Mouse (Mus musculus): ENCODE measurements around the gene Mgl2. TPM values are rescaled to one million over a fixed set of nuclear protein-coding genes. Genes with fewer than 3 reads are reported as not detected.

The Mgl2 gene
- polyA plus RNA-seq, 1 experiment = 1.8 TPM

DNA sequence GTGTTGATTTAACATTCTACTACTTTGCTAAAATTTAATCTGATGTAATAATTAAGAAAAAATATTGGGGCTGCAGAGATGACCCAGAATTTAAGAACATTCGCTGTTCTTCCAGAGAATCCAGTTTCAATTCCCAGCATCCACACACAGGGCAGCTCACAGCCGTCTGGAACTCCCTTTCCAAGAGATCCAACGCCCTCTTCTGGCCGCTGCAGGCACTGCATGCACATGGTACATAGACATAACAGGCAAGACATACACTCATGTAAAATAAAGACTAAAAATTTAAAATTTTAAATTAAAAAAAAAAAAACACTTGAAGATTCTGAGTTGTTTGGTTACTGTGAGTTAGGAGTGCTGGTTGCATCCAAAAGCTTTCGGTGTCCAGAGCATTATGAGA, 42.2 kb downstream of the Mgl2 start:
- H3K79me2 ChIP-seq (ENCODE audit: control insufficient read depth, insufficient read depth) = no peaks in the 10 kb centered on the region
- H3K27me3 ChIP-seq (ENCODE audit: control insufficient read depth, insufficient read depth, insufficient read length) = no peaks in the 10 kb centered on the region
- TF ChIP-seq MYOD1 (IDR thresholded peaks at IDR 0.05; ENCODE audit: control insufficient read depth, insufficient read length, low read depth) (no peak), CEBPB (IDR thresholded peaks at IDR 0.05; ENCODE audit: low read depth) (no peak), CTCF (IDR thresholded peaks at IDR 0.05; ENCODE audit: control insufficient read depth, insufficient read depth, insufficient read length) (no peak), MYOG (IDR thresholded peaks at IDR 0.05; ENCODE audit: control insufficient read depth, extremely low read depth, insufficient read length) (no peak), USF1 (IDR thresholded peaks at IDR 0.05; ENCODE audit: low read depth) (no peak), MAX (IDR thresholded peaks at IDR 0.05) (no peak), FOSL1 (IDR thresholded peaks at IDR 0.05; ENCODE audit: insufficient read depth, low read length, poor library complexity, severe bottlenecking) (no peak)
- H3K79me3 ChIP-seq (ENCODE audit: low read depth) = no peaks in the 10 kb centered on the region
- H3K4me3 ChIP-seq (ENCODE audit: insufficient read depth, poor library complexity, severe bottlenecking) = no peak overlapping the region
- H3K36me3 ChIP-seq (ENCODE audit: control insufficient read depth, insufficient read depth) = no peaks in the 10 kb centered on the region
- no peak overlapping the region for H3ac ChIP-seq (ENCODE audit: control insufficient read depth, insufficient read length, low read depth)

DNA sequence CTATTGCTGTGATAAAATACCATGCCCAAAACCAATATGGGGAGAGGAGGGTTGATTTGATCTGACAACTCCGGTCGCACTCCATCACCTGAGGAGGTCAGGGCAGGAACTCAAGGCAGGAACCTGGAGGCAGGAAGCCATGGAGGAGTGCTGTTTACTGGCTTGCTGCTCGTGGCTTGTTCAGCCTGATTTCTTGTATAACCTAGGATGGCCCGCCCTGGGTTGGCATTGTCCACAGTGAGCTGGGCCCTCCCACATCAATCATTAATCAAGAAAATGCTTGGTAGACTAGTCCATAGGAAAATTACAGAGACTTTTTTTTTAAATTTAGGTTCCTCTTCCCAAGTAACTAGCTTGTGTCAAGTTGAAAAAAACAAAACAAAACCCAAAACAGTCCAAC, 44.4 kb downstream of the Mgl2 start:
- TF ChIP-seq FOSL1 (IDR thresholded peaks at IDR 0.05; ENCODE audit: insufficient read depth, low read length, poor library complexity, severe bottlenecking) (no peak), USF1 (IDR thresholded peaks at IDR 0.05; ENCODE audit: low read depth) (no peak), MAX (IDR thresholded peaks at IDR 0.05) (no peak), CEBPB (IDR thresholded peaks at IDR 0.05; ENCODE audit: low read depth) (no peak), CTCF (IDR thresholded peaks at IDR 0.05; ENCODE audit: control insufficient read depth, insufficient read depth, insufficient read length) (no peak), MYOD1 (IDR thresholded peaks at IDR 0.05; ENCODE audit: control insufficient read depth, insufficient read length, low read depth) (no peak), MYOG (IDR thresholded peaks at IDR 0.05; ENCODE audit: control insufficient read depth, extremely low read depth, insufficient read length) (no peak)
- no peak overlapping the region for H3K4me3 ChIP-seq (ENCODE audit: insufficient read depth, poor library complexity, severe bottlenecking)
- no peaks in the 10 kb centered on the region for H3K79me2 ChIP-seq (ENCODE audit: control insufficient read depth, insufficient read depth)

DNA sequence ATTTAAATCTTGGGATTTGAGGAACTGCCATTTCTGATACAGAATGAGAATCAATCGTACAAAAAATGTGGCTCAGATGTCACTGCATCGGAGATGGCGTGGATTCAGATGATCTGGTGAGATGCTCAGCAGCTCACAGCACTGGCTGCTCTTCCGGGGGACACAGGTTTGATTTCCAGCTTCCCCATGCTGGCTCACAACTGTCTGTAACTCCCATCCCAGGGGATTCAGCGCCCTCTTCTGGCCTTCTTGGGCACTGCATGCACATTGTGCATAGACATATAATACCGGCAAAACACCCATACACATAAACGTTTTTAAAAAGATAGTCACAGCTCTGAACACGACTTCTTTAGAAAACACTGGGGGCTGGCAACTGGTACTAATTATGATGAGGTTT, 47.5 kb downstream of the Mgl2 start:
- no peak overlapping the region for H3ac ChIP-seq (ENCODE audit: control insufficient read depth, insufficient read length, low read depth)
- H3K36me3 ChIP-seq (ENCODE audit: control insufficient read depth, insufficient read depth) = no peaks in the 10 kb centered on the region
- no peaks in the 10 kb centered on the region for H3K79me2 ChIP-seq (ENCODE audit: control insufficient read depth, insufficient read depth)
- H3K79me3 ChIP-seq (ENCODE audit: low read depth) = no peaks in the 10 kb centered on the region
- no peak overlapping the region for H3K4me3 ChIP-seq (ENCODE audit: insufficient read depth, poor library complexity, severe bottlenecking)
- TF ChIP-seq USF1 (IDR thresholded peaks at IDR 0.05; ENCODE audit: low read depth) = no peak
- TF ChIP-seq MYOG (IDR thresholded peaks at IDR 0.05; ENCODE audit: control insufficient read depth, extremely low read depth, insufficient read length) = no peak
- no peak for TF ChIP-seq FOSL1 (IDR thresholded peaks at IDR 0.05; ENCODE audit: insufficient read depth, low read length, poor library complexity, severe bottlenecking)
- no peak for TF ChIP-seq CTCF (IDR thresholded peaks at IDR 0.05; ENCODE audit: control insufficient read depth, insufficient read depth, insufficient read length)
- TF ChIP-seq MYOD1 (IDR thresholded peaks at IDR 0.05; ENCODE audit: control insufficient read depth, insufficient read length, low read depth) = no peak
- TF ChIP-seq CEBPB (IDR thresholded peaks at IDR 0.05; ENCODE audit: low read depth) = no peak
- TF ChIP-seq MAX (IDR thresholded peaks at IDR 0.05) = no peak
- no peaks in the 10 kb centered on the region for H3K27me3 ChIP-seq (ENCODE audit: control insufficient read depth, insufficient read depth, insufficient read length)

More for the DNA sequence above, 44.4 kb downstream of the Mgl2 start:
- no peak overlapping the region for H3ac ChIP-seq (ENCODE audit: control insufficient read depth, insufficient read length, low read depth)
- no peaks in the 10 kb centered on the region for H3K79me3 ChIP-seq (ENCODE audit: low read depth)
- H3K36me3 ChIP-seq (ENCODE audit: control insufficient read depth, insufficient read depth) = no peaks in the 10 kb centered on the region
- no peaks in the 10 kb centered on the region for H3K27me3 ChIP-seq (ENCODE audit: control insufficient read depth, insufficient read depth, insufficient read length)

DNA sequence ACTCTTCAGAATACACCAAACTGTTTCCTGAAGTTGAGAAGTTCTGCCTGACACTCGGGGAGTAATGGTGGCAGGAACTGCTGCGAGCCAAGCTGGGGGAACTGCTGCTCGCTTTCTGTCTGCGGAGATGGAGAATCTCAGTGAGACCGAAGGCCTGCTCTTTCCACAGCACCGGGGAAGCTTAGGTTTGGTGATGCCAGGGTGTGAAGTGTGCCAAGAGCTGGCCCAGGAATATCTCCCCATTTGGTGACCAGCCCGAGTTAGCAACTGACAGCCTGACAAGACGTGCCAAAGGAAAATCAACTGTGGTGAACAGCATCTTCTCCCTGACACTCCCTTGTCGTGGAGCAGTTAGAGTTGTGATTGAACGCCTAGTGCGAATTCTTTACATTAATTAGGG, 48.2 kb downstream of the Mgl2 start:
- Histone ChIP-seq H3K79me2 (ENCODE audit: control insufficient read depth, insufficient read depth) (no peaks in the 10 kb centered on the region), H3K36me3 (ENCODE audit: control insufficient read depth, insufficient read depth) (no peaks in the 10 kb centered on the region), H3K4me3 (ENCODE audit: insufficient read depth, poor library complexity, severe bottlenecking) (no peak overlapping the region), H3ac (ENCODE audit: control insufficient read depth, insufficient read length, low read depth) (no peak overlapping the region), H3K27me3 (ENCODE audit: control insufficient read depth, insufficient read depth, insufficient read length) (no peaks in the 10 kb centered on the region), H3K79me3 (ENCODE audit: low read depth) (no peaks in the 10 kb centered on the region)
- no peak for TF ChIP-seq MYOD1 (IDR thresholded peaks at IDR 0.05; ENCODE audit: control insufficient read depth, insufficient read length, low read depth)
- no peak for TF ChIP-seq CTCF (IDR thresholded peaks at IDR 0.05; ENCODE audit: control insufficient read depth, insufficient read depth, insufficient read length)
- TF ChIP-seq CEBPB (IDR thresholded peaks at IDR 0.05; ENCODE audit: low read depth) = no peak
- no peak for TF ChIP-seq MAX (IDR thresholded peaks at IDR 0.05)
- no peak for TF ChIP-seq USF1 (IDR thresholded peaks at IDR 0.05; ENCODE audit: low read depth)
- TF ChIP-seq MYOG (IDR thresholded peaks at IDR 0.05; ENCODE audit: control insufficient read depth, extremely low read depth, insufficient read length) = no peak
- no peak for TF ChIP-seq FOSL1 (IDR thresholded peaks at IDR 0.05; ENCODE audit: insufficient read depth, low read length, poor library complexity, severe bottlenecking)

DNA sequence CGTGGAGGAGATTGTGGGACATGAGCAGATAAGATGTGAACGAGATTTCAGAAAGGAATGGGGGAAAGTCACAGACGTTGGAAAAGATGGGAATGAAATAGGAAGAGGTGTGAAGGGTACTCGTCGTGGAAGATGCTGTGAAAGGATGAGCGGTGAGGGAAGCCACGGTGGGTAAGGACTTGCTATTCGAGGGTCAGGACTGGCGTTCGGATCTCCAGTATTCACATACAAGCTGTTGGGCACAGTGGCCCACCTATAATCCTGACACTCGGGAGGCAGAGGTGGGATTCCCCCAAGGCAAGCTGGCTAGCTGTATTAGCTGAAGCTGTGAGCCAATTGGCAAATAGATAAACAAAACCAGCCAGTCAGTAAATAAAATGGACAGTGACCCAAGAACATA, 48.6 kb downstream of the Mgl2 start:
- Histone ChIP-seq H3K79me3 (ENCODE audit: low read depth) (no peaks in the 10 kb centered on the region), H3K4me3 (ENCODE audit: insufficient read depth, poor library complexity, severe bottlenecking) (no peak overlapping the region), H3K36me3 (ENCODE audit: control insufficient read depth, insufficient read depth) (no peaks in the 10 kb centered on the region), H3K27me3 (ENCODE audit: control insufficient read depth, insufficient read depth, insufficient read length) (no peaks in the 10 kb centered on the region), H3ac (ENCODE audit: control insufficient read depth, insufficient read length, low read depth) (no peak overlapping the region), H3K79me2 (ENCODE audit: control insufficient read depth, insufficient read depth) (no peaks in the 10 kb centered on the region)
- no peak for TF ChIP-seq CTCF (IDR thresholded peaks at IDR 0.05; ENCODE audit: control insufficient read depth, insufficient read depth, insufficient read length)

DNA sequence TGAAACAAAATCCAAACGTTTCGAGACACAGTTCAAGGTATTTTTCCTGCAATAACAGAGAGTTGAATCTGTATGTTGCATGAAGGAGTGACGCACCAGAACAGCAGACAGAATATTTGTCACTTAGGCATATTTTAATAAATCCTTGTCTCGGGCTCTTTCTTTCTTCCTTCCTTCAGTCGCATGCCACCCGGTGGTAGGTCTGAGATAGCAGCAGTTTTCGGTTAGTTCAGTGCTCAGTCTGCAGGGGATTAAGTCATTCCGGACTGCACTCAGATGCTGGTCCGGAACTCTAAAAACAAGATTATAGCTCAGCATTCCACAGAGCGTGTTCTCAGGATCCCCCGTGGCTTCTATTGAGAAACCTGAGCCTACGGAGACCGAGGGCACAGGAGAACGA, 49.3 kb downstream of the Mgl2 start:
- Histone ChIP-seq H3ac (ENCODE audit: control insufficient read depth, insufficient read length, low read depth) (no peak overlapping the region), H3K4me3 (ENCODE audit: insufficient read depth, poor library complexity, severe bottlenecking) (no peak overlapping the region), H3K36me3 (ENCODE audit: control insufficient read depth, insufficient read depth) (no peaks in the 10 kb centered on the region), H3K79me2 (ENCODE audit: control insufficient read depth, insufficient read depth) (no peaks in the 10 kb centered on the region), H3K27me3 (ENCODE audit: control insufficient read depth, insufficient read depth, insufficient read length) (no peaks in the 10 kb centered on the region), H3K79me3 (ENCODE audit: low read depth) (no peaks in the 10 kb centered on the region)
- TF ChIP-seq USF1 (IDR thresholded peaks at IDR 0.05; ENCODE audit: low read depth) (no peak), CEBPB (IDR thresholded peaks at IDR 0.05; ENCODE audit: low read depth) (no peak), MAX (IDR thresholded peaks at IDR 0.05) (no peak), FOSL1 (IDR thresholded peaks at IDR 0.05; ENCODE audit: insufficient read depth, low read length, poor library complexity, severe bottlenecking) (no peak), MYOG (IDR thresholded peaks at IDR 0.05; ENCODE audit: control insufficient read depth, extremely low read depth, insufficient read length) (no peak)

Data from C2C12 (cell line).